Mouse (Mus musculus) spleen, adult 2 months (tissue): ENCODE data around the gene Slc43a1. TPM values are rescaled to one million over a fixed set of nuclear protein-coding genes. Genes with fewer than 3 reads are reported as not detected.

Source experiments
- DNase-seq, 2 experiments: peaks; one replicate each; pipeline versions ENCODE4 v3.0.0 to v3.0.0-alpha.2; 2012 to 2021; ENCODE audit warnings: low spot score in 2 of 2, low read depth in 1 of 2
- H3K27ac ChIP-seq: fragments of 200-500 bp; 2 replicates; pipeline ENCODE4 v1.5.1; 2012; ENCODE audit warnings: low read length, inconsistent platforms; ENCODE audit not compliant: insufficient read depth
- H3K27me3 ChIP-seq: fragments of 200-500 bp; 2 replicates; pipeline ENCODE4 v1.6.1; 2012; ENCODE audit warnings: mild to moderate bottlenecking, moderate library complexity, low read length, inconsistent platforms; ENCODE audit not compliant: control insufficient read depth, insufficient read depth
- H3K36me3 ChIP-seq: fragments of 200-500 bp; 2 replicates; pipeline ENCODE4 v1.6.1; 2012; ENCODE audit warnings: mild to moderate bottlenecking, low read length, inconsistent platforms; ENCODE audit not compliant: control insufficient read depth, insufficient read depth
- H3K4me1 ChIP-seq: fragments of 200-500 bp; 2 replicates; pipeline ENCODE4 v1.6.1; 2011; ENCODE audit warnings: inconsistent platforms; ENCODE audit not compliant: control insufficient read depth, insufficient read depth, insufficient read length
- H3K4me3 ChIP-seq: fragments of 200-500 bp; 2 replicates; pipeline ENCODE4 v1.5.1; 2011; ENCODE audit warnings: mild to moderate bottlenecking, inconsistent platforms; ENCODE audit not compliant: insufficient read depth, insufficient read length; ENCODE audit errors: extremely low read depth
- CTCF ChIP-seq: fragments of 200-500 bp; IDR thresholded peaks from 2 replicates; pipeline ENCODE4 v1.5.1; 2011; ENCODE audit warnings: mild to moderate bottlenecking, inconsistent platforms; ENCODE audit not compliant: insufficient read depth, insufficient read length, insufficient replicate concordance; ENCODE audit errors: extremely low read depth
- POLR2A ChIP-seq: fragments of 200-500 bp; IDR thresholded peaks from 2 replicates; pipeline ENCODE4 v1.6.1; 2011; ENCODE audit warnings: low read depth, low read length, inconsistent platforms
- WGBS: fragments of 180-500 bp; shearing (Covaris S2); methylation state at CpG from one replicate; pipeline ENCODE4 v1.1.7; 2018; 5-methylcytosine and 5-hydroxymethylcytosine counted together
- polyA plus RNA-seq: library from polyadenylated mRNA; depleted of rRNA; stranded (reverse); fragments of >200 nt; gene quantifications from 2 replicates; pipeline ENCODE4 v1.2.3, GENCODE M21; 2012

The Slc43a1 gene
- polyA plus RNA-seq, 1 experiment = 70.0 TPM

- no peaks in the 10 kb centered on the region for H3K4me1 ChIP-seq
- peak in 1 of 2 experiments; percentile 45 for DNase-seq
- 9% methylated on average over 46 of the region's 47 CpGs for WGBS
- peaks cover 8% of the 10 kb centered on the region; the same call in 1 of the 2 replicates for H3K27me3 ChIP-seq
- H3K4me3 ChIP-seq = no peak overlapping the region
- no peak overlapping the region for H3K27ac ChIP-seq
- TF ChIP-seq POLR2A (no peak), CTCF (peak; percentile 67; the same call in 1 of the 2 replicates)
- H3K36me3 ChIP-seq = no peaks in the 10 kb centered on the region
These were observed 27.2 kb downstream of the Slc43a1 start for GRCm38 (mm10) chr2:84865616-84866571.

GRCm38 (mm10) chr2:84868521-84868943 lies 29.9 kb downstream of the Slc43a1 start:
- Histone ChIP-seq H3K27ac (no peak overlapping the region), H3K27me3 (peaks cover 21% of the 10 kb centered on the region), H3K36me3 (no peaks in the 10 kb centered on the region), H3K4me3 (no peak overlapping the region), H3K4me1 (peaks cover 14% of the 10 kb centered on the region)
- DNase-seq = peak; percentile 26 to 57
- TF ChIP-seq CTCF (peak; percentile 73; the same call in 1 of the 2 replicates), POLR2A (no peak)
- 7% methylated on average over 5 of the region's 5 CpGs for WGBS

GRCm38 (mm10) chr2:84868977-84869376 lies 30.3 kb downstream of the Slc43a1 start:
- 19% methylated on average over 2 of the region's 2 CpGs for WGBS
- Histone ChIP-seq H3K27me3 (peaks cover 21% of the 10 kb centered on the region), H3K36me3 (no peaks in the 10 kb centered on the region), H3K27ac (no peak overlapping the region), H3K4me3 (no peak overlapping the region), H3K4me1 (peaks cover 14% of the 10 kb centered on the region)
- TF ChIP-seq CTCF (no peak), POLR2A (no peak)
- no peak for DNase-seq

GRCm38 (mm10) chr2:84870623-84871160 lies 32.0 kb downstream of the Slc43a1 start:
- H3K4me3 ChIP-seq = no peak overlapping the region
- peaks cover 19% of the 10 kb centered on the region for H3K27me3 ChIP-seq
- no peak for TF ChIP-seq CTCF
- TF ChIP-seq POLR2A = no peak
- DNase-seq = no peak
- no peak overlapping the region for H3K27ac ChIP-seq
- no peaks in the 10 kb centered on the region for H3K36me3 ChIP-seq
- WGBS = 34% methylated on average over 4 of the region's 4 CpGs
- H3K4me1 ChIP-seq = peaks cover 14% of the 10 kb centered on the region

GRCm38 (mm10) chr2:84872105-84872716 lies 33.6 kb downstream of the Slc43a1 start:
- no peak for TF ChIP-seq POLR2A
- TF ChIP-seq CTCF = no peak
- 7% methylated on average over 76 of the region's 78 CpGs for WGBS
- no peaks in the 10 kb centered on the region for H3K36me3 ChIP-seq
- no peak for DNase-seq
- peaks cover 14% of the 10 kb centered on the region for H3K4me1 ChIP-seq
- peaks cover 13% of the 10 kb centered on the region for H3K27me3 ChIP-seq
- H3K4me3 ChIP-seq = peak overlapping the region; percentile 40
- no peak overlapping the region for H3K27ac ChIP-seq

GRCm38 (mm10) chr2:84875842-84876241 lies 37.2 kb downstream of the Slc43a1 start:
- Histone ChIP-seq H3K4me3 (no peak overlapping the region), H3K27me3 (peaks cover 13% of the 10 kb centered on the region), H3K4me1 (peaks cover 14% of the 10 kb centered on the region), H3K27ac (no peak overlapping the region), H3K36me3 (no peaks in the 10 kb centered on the region)
- WGBS = 69% methylated on average over 6 of the region's 6 CpGs
- no peak for DNase-seq
- TF ChIP-seq POLR2A (no peak), CTCF (no peak)
